Mouse (Mus musculus) embryo, embryonic 10.5 days (tissue): ENCODE data around the gene Samm50.

ENCODE experiments used
- DNase-seq: peaks from one replicate; pipeline ENCODE4 v3.0.0-alpha.2; 2015; ENCODE audit warnings: low spot score

The Samm50 gene

DNA sequence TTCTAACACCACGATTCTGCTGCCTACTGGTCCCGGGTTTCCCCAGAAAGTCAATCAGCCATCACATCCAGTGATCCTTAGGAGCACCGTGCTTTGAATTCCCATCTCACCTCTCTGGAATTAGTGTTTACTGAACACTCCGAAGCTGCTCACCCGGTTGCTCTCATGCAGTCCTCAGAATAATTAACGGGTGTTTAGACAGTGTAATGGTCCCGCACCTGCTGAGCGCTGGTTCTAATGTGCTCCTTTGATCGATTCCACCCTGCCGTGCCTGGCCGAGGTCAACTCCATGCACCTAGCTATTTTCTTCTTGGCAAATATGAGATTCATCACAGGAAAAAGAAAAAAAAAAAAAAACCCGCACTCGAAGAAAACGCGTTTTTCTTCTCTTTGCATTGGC lies 46.5 kb downstream of the Samm50 start:
- no peak for DNase-seq

DNA sequence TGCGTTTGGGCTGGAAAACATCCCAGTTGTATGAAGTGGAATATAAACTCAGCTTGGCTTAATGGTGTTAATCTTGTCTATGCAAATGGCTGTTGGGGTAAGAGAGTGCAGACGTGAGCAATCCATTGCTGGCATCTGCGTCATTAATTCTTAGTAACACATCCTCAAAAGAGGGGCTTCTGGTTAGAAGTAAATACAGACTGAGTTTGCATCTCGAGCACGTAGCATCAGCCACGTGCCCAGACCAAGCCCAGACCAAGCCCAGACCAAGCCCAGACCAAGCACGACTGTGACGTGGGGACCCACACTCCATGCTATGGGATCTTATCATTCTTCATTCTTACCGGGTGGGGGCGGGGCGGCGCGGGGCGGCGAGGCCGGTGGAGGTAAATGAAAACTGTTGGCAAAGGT lies 47.0 kb downstream of the Samm50 start:
- DNase-seq = no peak

DNA sequence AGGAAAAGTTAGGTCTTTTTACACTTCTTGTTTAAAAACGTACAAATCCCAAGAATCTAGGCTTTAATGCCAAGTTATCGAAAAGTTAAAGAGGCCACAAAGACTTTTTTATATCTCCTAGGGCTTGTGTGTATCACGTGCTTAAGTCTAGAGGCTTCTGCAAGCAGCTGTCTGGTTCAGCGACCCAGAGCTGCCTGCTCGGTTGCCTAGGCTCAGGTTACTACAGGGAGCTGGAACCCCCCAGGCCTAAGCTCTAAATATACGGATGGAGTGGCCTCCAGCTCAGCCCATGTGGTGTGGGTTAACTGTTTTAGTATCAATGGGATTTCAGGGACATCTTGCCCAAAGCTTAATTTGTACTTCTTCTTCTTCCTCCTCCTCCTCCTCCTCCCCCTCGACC lies 49.5 kb downstream of the Samm50 start:
- DNase-seq = peak; percentile 59

DNA sequence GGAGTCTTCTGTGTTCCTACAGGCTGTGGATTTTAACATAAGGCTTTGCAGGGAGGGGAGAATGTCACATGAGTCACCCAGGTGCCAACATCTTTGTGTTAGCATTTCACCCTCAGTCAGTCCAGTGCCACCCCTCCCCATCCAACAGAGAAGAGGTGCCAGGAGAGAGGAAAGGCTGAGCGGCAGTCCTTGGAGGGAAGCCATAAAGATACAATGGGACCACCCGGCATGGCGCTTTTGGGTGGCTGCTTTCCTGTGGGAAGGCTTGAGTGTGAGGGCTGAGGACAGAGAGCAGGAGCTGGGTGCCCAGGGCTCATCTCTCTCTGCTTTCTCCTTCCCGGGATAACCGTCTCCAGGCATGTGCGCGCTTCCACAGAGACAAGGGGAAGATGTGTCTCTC lies 53.1 kb downstream of the Samm50 start:
- DNase-seq = no peak

DNA sequence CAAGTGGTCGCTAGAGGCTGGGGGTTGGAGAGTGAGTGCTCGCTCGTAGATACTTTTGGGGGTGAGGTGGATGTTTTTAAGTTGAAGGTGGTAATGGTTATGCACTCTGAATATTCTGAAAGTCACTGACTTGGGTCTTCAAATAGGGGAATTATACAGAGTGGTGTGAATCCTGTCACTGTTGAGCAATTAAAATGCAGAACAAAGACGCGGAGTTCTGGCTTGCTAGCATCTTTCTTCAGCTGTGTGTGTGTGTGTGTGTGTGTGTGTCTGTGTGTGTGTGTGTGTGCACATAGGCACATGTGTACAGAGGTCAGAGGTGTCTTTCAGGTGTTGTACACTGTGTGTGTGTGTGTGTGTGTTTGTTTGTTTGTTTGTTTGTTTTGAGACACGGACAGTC lies 54.2 kb downstream of the Samm50 start:
- DNase-seq = no peak

DNA sequence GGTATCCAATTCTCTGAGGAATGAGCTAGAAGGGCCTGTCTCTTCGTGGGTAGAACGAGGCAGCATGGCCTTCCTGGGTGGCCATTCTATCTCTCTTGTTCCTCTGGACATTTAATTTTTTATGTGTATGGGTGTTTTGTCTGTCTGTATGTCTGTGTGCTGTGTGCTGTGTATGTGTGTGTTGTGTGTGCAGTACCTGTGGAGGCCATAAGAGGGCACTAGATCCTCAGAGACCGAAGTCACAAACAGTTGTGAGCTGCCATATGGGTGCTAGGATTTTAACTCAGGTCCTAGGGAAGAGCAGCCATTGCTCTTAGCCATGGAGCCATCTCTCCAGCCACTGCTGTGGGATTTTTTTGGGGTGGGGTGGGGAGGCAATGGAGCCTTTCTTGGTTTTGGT lies 55.3 kb downstream of the Samm50 start:
- DNase-seq = no peak

DNA sequence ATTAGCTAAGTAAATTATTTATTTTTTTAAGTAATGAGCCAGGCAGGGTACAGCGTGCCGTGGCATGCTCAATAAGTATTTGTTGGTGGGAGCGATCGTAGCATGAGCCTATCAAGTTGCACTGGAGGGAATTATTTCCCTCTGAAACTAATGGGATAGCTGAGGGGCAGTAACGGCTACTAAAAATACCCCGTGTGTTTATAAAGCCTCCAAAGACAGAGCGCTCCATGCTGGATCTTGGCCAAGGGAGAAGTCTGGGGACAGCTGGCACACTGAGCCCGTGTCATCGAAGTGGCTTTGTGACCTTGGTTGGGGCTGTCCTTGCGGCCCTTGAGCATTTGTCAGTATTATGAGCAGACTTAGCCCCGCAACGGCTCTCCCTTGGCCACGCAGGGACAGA lies 59.2 kb downstream of the Samm50 start:
- no peak for DNase-seq

GRCm38 (mm10) chr15:84252645-84253044 lies 60.6 kb downstream of the Samm50 start:
- no peak for DNase-seq

GRCm38 (mm10) chr15:84253757-84254156 lies 61.7 kb downstream of the Samm50 start:
- no peak for DNase-seq

DNA sequence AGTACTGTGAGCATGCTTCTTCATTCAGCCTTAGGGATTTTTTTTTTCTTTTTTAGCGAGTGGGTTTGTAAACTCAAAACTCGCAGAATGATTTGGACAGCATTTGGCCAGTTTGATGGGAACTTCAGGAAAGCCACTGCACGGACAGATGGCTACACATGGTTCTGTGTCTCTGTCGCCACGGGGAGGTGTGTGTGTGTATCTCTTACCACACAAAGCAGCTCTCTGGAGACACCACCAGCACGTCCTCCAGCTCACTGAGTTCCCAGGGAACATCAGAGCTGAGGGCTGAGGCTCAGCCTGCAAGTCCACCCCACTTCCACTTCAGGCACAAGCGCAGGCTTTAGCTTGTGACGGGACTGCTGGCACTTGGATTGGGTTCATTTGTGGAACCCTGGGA lies 62.3 kb downstream of the Samm50 start:
- no peak for DNase-seq

DNA sequence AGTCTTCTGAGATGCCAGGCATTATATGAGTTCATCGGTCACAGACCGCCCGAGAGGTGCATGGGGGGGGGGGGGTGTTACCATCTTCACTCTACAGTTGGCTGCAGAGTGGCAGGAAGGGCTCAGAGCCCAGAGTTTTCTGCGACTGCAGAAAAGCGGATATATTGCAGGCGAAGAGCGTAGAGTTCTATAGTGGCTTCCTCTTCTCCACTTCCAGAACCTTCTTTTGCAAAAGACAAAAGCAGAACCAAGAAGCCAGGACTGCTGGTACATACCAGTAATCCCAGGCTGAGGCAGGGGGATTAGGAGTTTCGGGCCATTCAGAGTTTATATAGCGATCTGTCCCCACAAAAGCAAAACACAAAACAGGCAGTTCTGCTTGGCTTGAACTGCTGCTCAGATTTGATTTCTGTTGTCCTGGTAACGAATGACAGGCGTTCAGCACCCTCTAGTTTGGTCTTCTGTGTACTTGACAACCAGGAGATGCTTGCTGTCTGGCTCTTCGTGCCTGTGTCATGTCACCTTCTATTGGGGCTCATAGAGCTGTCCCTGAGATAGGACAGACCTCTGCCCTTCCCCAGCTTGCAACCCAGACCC lies 64.3 kb downstream of the Samm50 start:
- no peak for DNase-seq

GRCm38 (mm10) chr15:84256864-84257263 lies 64.8 kb downstream of the Samm50 start:
- no peak for DNase-seq

GRCm38 (mm10) chr15:84258602-84259355 lies 66.7 kb downstream of the Samm50 start:
- no peak for DNase-seq

DNA sequence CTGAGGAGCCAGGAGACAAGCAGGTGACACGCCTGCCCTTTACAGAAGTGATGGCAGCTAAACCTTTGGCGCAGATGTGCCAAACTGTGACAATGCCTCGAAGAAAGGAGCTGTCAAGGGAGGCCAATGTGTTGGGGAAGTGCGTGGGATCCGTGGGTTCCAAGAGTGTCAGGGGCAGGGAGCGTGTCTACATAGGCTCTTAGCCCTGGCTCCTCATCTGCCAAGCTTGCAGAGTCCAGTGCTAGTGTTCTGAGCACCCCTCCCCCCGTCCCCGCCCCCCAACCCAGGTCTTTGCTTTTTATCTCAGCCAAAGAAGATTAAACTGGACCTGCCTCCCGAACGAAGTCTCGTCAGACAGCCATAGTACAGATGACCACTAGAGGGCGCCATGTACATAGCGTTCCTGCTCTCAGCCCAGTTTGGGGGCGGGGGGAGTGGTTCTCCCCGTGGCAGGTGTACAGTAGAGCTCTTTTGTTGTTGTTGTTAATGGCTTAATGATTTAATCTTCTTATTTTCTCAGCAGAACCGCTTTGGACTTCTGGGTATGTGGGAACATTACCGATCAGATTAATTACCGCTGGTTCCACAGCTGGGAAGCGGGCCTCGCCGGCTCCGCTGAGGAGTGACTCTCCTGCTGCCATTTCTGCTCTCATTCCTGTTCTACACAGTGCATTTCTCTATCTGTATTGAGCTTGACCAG lies 68.2 kb downstream of the Samm50 start:
- DNase-seq = peak; percentile 90

- no peak for DNase-seq
Measured at GRCm38 (mm10) chr15:84262630-84263029, 70.6 kb downstream of the Samm50 start.

GRCm38 (mm10) chr15:84263573-84263972 lies 71.5 kb downstream of the Samm50 start:
- no peak for DNase-seq

GRCm38 (mm10) chr15:84265141-84265540 lies 73.1 kb downstream of the Samm50 start:
- no peak for DNase-seq

- DNase-seq = no peak
Measured at GRCm38 (mm10) chr15:84266290-84266689, 74.2 kb downstream of the Samm50 start.
